Mouse (Mus musculus) liver, embryonic 14.5 days (tissue): Measurements from ENCODE around the gene Bbs7.

Source experiments
- CTCF ChIP-seq: IDR thresholded peaks from 2 replicates; pipeline ENCODE4 v1.5.1; 2016; ENCODE audit warnings: antibody characterized with exemption, low read depth, control low read depth
- EP300 ChIP-seq: IDR thresholded peaks from 2 replicates; pipeline ENCODE4 v1.6.1; 2016; ENCODE audit warnings: antibody characterized with exemption, low read depth

DNA sequence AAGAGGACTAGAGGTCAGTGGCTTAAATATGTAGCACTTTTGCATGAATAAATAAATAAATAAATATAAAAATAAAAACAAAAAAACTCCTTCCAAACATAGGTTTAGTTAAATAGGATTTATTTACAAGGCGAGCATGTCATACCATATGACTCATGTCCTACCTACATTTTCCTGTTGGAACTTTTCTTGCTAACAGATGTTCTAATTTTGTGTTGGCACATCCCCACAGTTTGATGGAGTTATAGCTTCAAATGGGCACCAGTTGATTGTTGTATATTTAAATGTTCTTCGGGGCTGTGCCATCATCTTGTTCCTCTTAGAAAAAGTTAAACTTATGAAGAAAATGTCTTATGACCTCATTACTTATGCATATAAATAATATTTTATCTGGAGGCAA, 71.9 kb downstream of the Bbs7 start:
- TF ChIP-seq EP300 = no peak
- no peak for TF ChIP-seq CTCF
